Mouse (Mus musculus) hindbrain, embryonic 15.5 days (tissue): ENCODE measurements around the gene Phldb1. TPM values are rescaled to one million over a fixed set of nuclear protein-coding genes. Genes with fewer than 3 reads are reported as not detected.
"Not testable (repeated sequence)": the region's sequence is repeated elsewhere in the genome, so short reads cannot be mapped to it uniquely, and the experiment has no call there.

Experiments used
- ATAC-seq: fragments of 200-750 bp; cut with Nextera tagmentation; 2 replicates; pipeline ENCODE4 v1.8.0; 2017; ENCODE audit warnings: low read depth, moderate number of reproducible peaks, moderate TSS enrichment; ENCODE audit not compliant: low FRiP score
- H3K27ac ChIP-seq: fragments of 300-500 bp; sonication (generic); replicated peaks from 2 replicates; pipeline ENCODE4 v1.5.1; 2015; ENCODE audit warnings: mild to moderate bottlenecking, inconsistent platforms
- H3K27me3 ChIP-seq: fragments of 300-500 bp; sonication (generic); 2 replicates; pipeline ENCODE4 v1.6.1; 2015; ENCODE audit warnings: control low read depth, inconsistent platforms
- H3K36me3 ChIP-seq: fragments of 300-500 bp; sonication (generic); 2 replicates; pipeline ENCODE4 v1.6.1; 2015; ENCODE audit warnings: control low read depth, inconsistent platforms
- H3K4me1 ChIP-seq: fragments of 300-500 bp; sonication (generic); replicated peaks from 2 replicates; pipeline ENCODE4 v1.6.1; 2015; ENCODE audit warnings: control low read depth, inconsistent platforms
- H3K4me2 ChIP-seq: fragments of 300-500 bp; sonication (generic); 2 replicates; pipeline ENCODE4 v1.6.1; 2015; ENCODE audit warnings: moderate library complexity, mild to moderate bottlenecking, inconsistent platforms
- H3K4me3 ChIP-seq: fragments of 300-500 bp; sonication (generic); 2 replicates; pipeline ENCODE4 v1.5.1; 2015; ENCODE audit warnings: mild to moderate bottlenecking, inconsistent platforms
- H3K9ac ChIP-seq: fragments of 300-500 bp; sonication (generic); 2 replicates; pipeline ENCODE4 v1.6.1; 2015; ENCODE audit warnings: inconsistent platforms
- H3K9me3 ChIP-seq: fragments of 300-500 bp; sonication (generic); 2 replicates; pipeline ENCODE4 v1.6.1; 2016; ENCODE audit warnings: control low read depth, inconsistent platforms
- WGBS: fragments of 180-500 bp; shearing (Covaris S2); methylation state at CpG from one replicate; pipeline ENCODE4 v1.1.7; 2015; 5-methylcytosine and 5-hydroxymethylcytosine counted together
- polyA plus RNA-seq: library from polyadenylated mRNA; unstranded; fragments of >200 nt; fragmentation: Nextera tagmentation; extraction: Ambion mirVana; gene quantifications from 2 replicates; pipeline ENCODE4 v1.2.1, GENCODE M21; 2015

Phldb1 gene
- polyA plus RNA-seq, 1 experiment from 2014 or later, result 46.4 TPM

DNA sequence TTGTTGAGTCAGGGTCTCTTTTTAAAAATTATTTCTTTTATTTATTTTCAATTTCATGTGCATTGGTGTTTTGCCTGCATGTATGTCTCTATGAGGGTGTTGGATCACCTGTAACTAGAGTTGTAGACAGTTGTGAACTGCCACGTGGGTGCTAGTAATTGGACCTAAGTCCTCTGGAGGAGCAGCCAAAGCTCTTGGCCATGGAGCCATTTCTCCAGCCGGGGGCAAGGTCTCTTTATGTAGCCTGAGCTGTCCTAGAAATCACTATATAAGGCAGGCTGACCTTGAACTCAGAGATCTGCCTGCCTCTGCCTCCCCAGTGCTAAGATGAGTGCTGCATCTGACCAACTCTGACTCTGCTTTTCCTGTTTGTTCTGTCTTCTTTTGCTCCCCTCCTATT lies 90.8 kb downstream of the Phldb1 start:
- Histone ChIP-seq H3K9ac (no peak overlapping the region), H3K9me3 (no peaks in the 10 kb centered on the region), H3K36me3 (no peaks in the 10 kb centered on the region; the same call in 1 of the 2 replicates), H3K27ac (no peak overlapping the region), H3K4me1 (no peaks in the 10 kb centered on the region), H3K4me3 (no peak overlapping the region), H3K27me3 (no peaks in the 10 kb centered on the region), H3K4me2 (no peak overlapping the region)
- ATAC-seq, result no peak
- WGBS, result 94% methylated on average over 2 of the region's 2 CpGs

DNA sequence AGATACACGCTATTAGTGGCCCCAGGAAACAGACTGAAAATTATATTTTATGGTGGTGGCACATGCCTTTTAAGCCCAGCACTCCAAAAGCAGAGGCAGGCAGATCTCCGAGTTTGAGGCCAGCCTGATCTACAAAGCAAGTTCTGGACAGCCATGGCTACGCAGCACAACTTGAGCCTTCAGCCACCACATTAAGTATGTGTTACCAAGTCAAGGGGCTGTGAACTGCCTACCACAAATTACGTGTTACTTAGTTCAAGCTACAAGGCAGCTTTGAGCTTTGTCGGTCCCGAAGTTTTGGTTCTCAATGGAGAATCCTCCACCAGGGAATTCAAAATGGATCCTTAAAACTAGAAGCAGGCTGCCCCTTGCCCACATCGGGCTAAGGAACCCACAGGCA lies 91.9 kb downstream of the Phldb1 start:
- Histone ChIP-seq H3K27ac (no peak overlapping the region), H3K4me2 (no peak overlapping the region), H3K27me3 (no peaks in the 10 kb centered on the region), H3K4me1 (no peaks in the 10 kb centered on the region), H3K36me3 (peaks cover 7% of the 10 kb centered on the region), H3K9me3 (no peaks in the 10 kb centered on the region), H3K9ac (no peak overlapping the region), H3K4me3 (no peak overlapping the region)
- ATAC-seq, result no peak
- 95% methylated on average over 7 of the region's 7 CpGs for WGBS

- Histone ChIP-seq H3K36me3 (peaks cover 17% of the 10 kb centered on the region), H3K9me3 (no peaks in the 10 kb centered on the region), H3K27me3 (no peaks in the 10 kb centered on the region), H3K4me1 (no peaks in the 10 kb centered on the region), H3K4me3 (no peak overlapping the region), H3K4me2 (no peak overlapping the region), H3K27ac (no peak overlapping the region), H3K9ac (no peak overlapping the region)
- WGBS, result 90% methylated on average over 2 of the region's 2 CpGs
- no peak for ATAC-seq
Observed at GRCm38 (mm10) chr9:44641616-44642015, 93.4 kb downstream of the Phldb1 start.

GRCm38 (mm10) chr9:44640646-44641357 lies 94.2 kb downstream of the Phldb1 start:
- WGBS, result 91% methylated on average over 3 of the region's 3 CpGs
- peaks cover 25% of the 10 kb centered on the region for H3K36me3 ChIP-seq
- no peak overlapping the region for H3K9ac ChIP-seq
- no peak for ATAC-seq
- H3K4me2 ChIP-seq, result no peak overlapping the region
- H3K4me3 ChIP-seq, result no peak overlapping the region
- H3K27me3 ChIP-seq, result no peaks in the 10 kb centered on the region
- no peaks in the 10 kb centered on the region for H3K9me3 ChIP-seq
- no peak overlapping the region for H3K27ac ChIP-seq
- H3K4me1 ChIP-seq, result no peaks in the 10 kb centered on the region

- not testable (repeated sequence) for ATAC-seq, H3K9me3 ChIP-seq, H3K4me1 ChIP-seq, H3K4me2 ChIP-seq, H3K4me3 ChIP-seq, H3K27ac ChIP-seq, H3K9ac ChIP-seq, H3K27me3 ChIP-seq
- 93% methylated on average over 1 of the region's 1 CpGs for WGBS
- H3K36me3 ChIP-seq, result peaks cover 32% of the 10 kb centered on the region
Observed at GRCm38 (mm10) chr9:44640028-44640427, 95.0 kb downstream of the Phldb1 start.

GRCm38 (mm10) chr9:44638726-44639125 lies 96.3 kb downstream of the Phldb1 start:
- not testable (repeated sequence) for H3K4me2 ChIP-seq, H3K27ac ChIP-seq, H3K4me3 ChIP-seq, H3K9ac ChIP-seq, H3K27me3 ChIP-seq, H3K9me3 ChIP-seq, H3K4me1 ChIP-seq
- 0 out of 2 replicates have a peak, but pooled peaks have one; percentile 3 for ATAC-seq
- peaks cover 45% of the 10 kb centered on the region for H3K36me3 ChIP-seq
- WGBS, result 83% methylated on average over 9 of the region's 9 CpGs

DNA sequence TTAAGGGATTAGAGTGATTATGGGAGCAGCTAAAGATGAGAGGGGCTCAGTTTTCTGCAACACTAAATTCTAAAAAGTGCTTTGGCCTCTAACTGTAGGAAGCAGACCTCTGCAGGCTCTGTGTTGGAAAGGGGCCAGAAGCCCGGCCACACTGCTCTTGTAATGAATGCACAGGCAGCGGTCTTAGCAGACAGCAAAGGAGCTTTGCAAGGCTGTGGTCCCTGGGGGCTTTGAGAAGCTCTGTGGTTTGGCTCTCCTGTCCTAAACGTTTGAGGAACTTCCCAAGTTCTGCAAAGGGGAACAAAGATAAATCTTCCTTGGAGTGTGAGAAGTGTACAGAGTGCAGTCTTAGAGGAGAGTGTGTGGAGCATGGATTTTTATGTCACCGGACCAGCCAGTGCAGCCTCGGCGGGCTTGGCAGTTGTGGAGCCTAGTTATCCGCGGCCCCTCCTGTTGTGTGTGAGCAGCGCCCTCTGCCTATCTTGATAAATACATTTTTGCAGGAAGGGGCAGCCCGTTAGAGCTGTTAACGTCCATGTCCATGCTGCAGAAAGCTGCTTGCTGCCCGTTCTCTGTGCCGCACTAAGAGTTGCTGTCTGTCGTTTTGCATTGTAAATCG lies 97.3 kb downstream of the Phldb1 start:
- peak; percentile 61; the same call in 1 of the 2 replicates for ATAC-seq
- 61% methylated on average over 15 of the region's 15 CpGs for WGBS
- Histone ChIP-seq H3K4me1 (no peaks in the 10 kb centered on the region), H3K9ac (no peak overlapping the region), H3K27me3 (no peaks in the 10 kb centered on the region), H3K36me3 (peaks cover 54% of the 10 kb centered on the region), H3K9me3 (no peaks in the 10 kb centered on the region), H3K4me2 (no peak overlapping the region), H3K4me3 (no peak overlapping the region), H3K27ac (no peak overlapping the region)

Other genes with a start within 250 kb of the Phldb1 start
- gene Cxcr5, start 173.3 kb downstream of the Phldb1 start, polyA plus RNA-seq, result 0.09 TPM in 1 of 2 replicates, not detected in the other
- 13.6 and 18.5 TPM in 2 replicates for gene Ddx6, start 130.3 kb downstream of the Phldb1 start, polyA plus RNA-seq
- gene Treh, start 62.0 kb downstream of the Phldb1 start, polyA plus RNA-seq, result not detected in 2 replicates
- 130 and 135 TPM in 2 replicates for gene Arcn1, start 32.6 kb upstream of the Phldb1 start, polyA plus RNA-seq
- gene Ift46, start 32.7 kb upstream of the Phldb1 start, polyA plus RNA-seq, result 153 and 158 TPM in 2 replicates
- 20.2 and 22.7 TPM in 2 replicates for gene Tmem25, start 64.1 kb upstream of the Phldb1 start, polyA plus RNA-seq
- gene Ttc36, start 67.9 kb upstream of the Phldb1 start, polyA plus RNA-seq, result 0.26 and 0.42 TPM in 2 replicates
- gene Kmt2a, start 146.1 kb upstream of the Phldb1 start, polyA plus RNA-seq, result 23.2 and 25.9 TPM in 2 replicates
- 802 and 842 TPM in 2 replicates for gene Atp5l, start 185.5 kb upstream of the Phldb1 start, polyA plus RNA-seq
- 34.6 and 35.1 TPM in 2 replicates for gene Ube4a, start 230.4 kb upstream of the Phldb1 start, polyA plus RNA-seq
- gene Cd3g, start 245.2 kb upstream of the Phldb1 start, polyA plus RNA-seq, result not detected in 2 replicates
- not detected in 2 replicates for gene Cd3d, start 246.6 kb upstream of the Phldb1 start, polyA plus RNA-seq